Mouse (Mus musculus): Measurements from ENCODE around the gene Olfr837. TPM values are rescaled to one million over a fixed set of nuclear protein-coding genes. Genes with fewer than 3 reads are reported as not detected.
"Not testable (repeated sequence)": the region's sequence is repeated elsewhere in the genome, so short reads cannot be mapped to it uniquely, and the experiment has no call there.

Gene Olfr837
- total RNA-seq (2021) = not detected
- long read RNA-seq, experiment 1 = 0 reads
- long read RNA-seq, experiment 2 = 0 reads

- intact Hi-C loops (cut with DNase I) = no loop called here
- TF ChIP-seq CTCF (IDR thresholded peaks at IDR 0.05) = no peak
- no peak within 1 kb of the TSS for H3K27ac ChIP-seq
- no peak within 1 kb of the TSS for H3K4me3 ChIP-seq
- DNase-seq (ENCODE audit: extremely low spot score in 1 of 2, low spot score in 2 of 2) = no peak
Observed at GRCm38 (mm10) chr9:19136017-19136416, at the start of gene Olfr837. Gene Olfr837, plus strand, starts transcription at chr9:19136317.

- intact Hi-C loops (cut with DNase I); H3K4me3 ChIP-seq; H3K27ac ChIP-seq; DNase-seq (ENCODE audit: extremely low spot score in 1 of 2, low spot score in 2 of 2): not testable (repeated sequence)
Observed at GRCm38 (mm10) chr9:19092889-19093753, 43.0 kb upstream of the Olfr837 start.

- no peak for TF ChIP-seq CTCF (IDR thresholded peaks at IDR 0.05)
- Histone ChIP-seq H3K27ac (no peak overlapping the region), H3K4me3 (no peak overlapping the region)
- intact Hi-C loops (cut with DNase I) = no loop called here
- DNase-seq (ENCODE audit: extremely low spot score in 1 of 2, low spot score in 2 of 2) = no peak
Observed at GRCm38 (mm10) chr9:19097286-19097685, 38.8 kb upstream of the Olfr837 start.

GRCm38 (mm10) chr9:19120082-19120481, 16.0 kb upstream of the Olfr837 start, which contains the start of gene Olfr836:
Gene Olfr836, plus strand, starts transcription at chr9:19120382.
- intact Hi-C loops (cut with DNase I) = no loop called here
- H3K27ac ChIP-seq = no peak within 1 kb of the TSS
- no peak for TF ChIP-seq CTCF (IDR thresholded peaks at IDR 0.05)
- H3K4me3 ChIP-seq = no peak within 1 kb of the TSS
- DNase-seq (ENCODE audit: extremely low spot score in 1 of 2, low spot score in 2 of 2) = no peak

- no peak for TF ChIP-seq CTCF (IDR thresholded peaks at IDR 0.05)
- Histone ChIP-seq H3K27ac (no peak within 1 kb of the TSS), H3K4me3 (no peak within 1 kb of the TSS)
- intact Hi-C loops (cut with DNase I) = no loop called here
- DNase-seq (ENCODE audit: extremely low spot score in 1 of 2, low spot score in 2 of 2) = no peak
Observed at GRCm38 (mm10) chr9:19177212-19177611, 41.1 kb downstream of the Olfr837 start, which contains the start of gene Olfr839-ps1. Gene Olfr839-ps1, minus strand, starts transcription at chr9:19177312.

Other genes with a start within 250 kb of the Olfr837 start
- not detected for gene Olfr832, start 199.2 kb upstream of the Olfr837 start, total RNA-seq (2021)
- not detected for gene Olfr834, start 148.3 kb upstream of the Olfr837 start, total RNA-seq (2021)
- not detected for gene Olfr835, start 103.6 kb upstream of the Olfr837 start, total RNA-seq (2021)
- not detected for gene Olfr836, start 15.9 kb upstream of the Olfr837 start, total RNA-seq (2021)
- gene Olfr839-ps1, start 41.0 kb downstream of the Olfr837 start, total RNA-seq (2021) = under 1 TPM in 1 of 2 experiments, not detected in 1; 0.11 TPM
- not detected for gene Olfr843, start 115.7 kb downstream of the Olfr837 start, total RNA-seq (2021)
- not detected for gene Olfr844, start 180.0 kb downstream of the Olfr837 start, total RNA-seq (2021)
- not detected for gene Olfr845, start 200.1 kb downstream of the Olfr837 start, total RNA-seq (2021)
- not detected for gene Olfr846, start 227.7 kb downstream of the Olfr837 start, total RNA-seq (2021)
- not detected for gene Olfr847, start 242.4 kb downstream of the Olfr837 start, total RNA-seq (2021)

All from left cerebral cortex, adult 2 months (tissue).